Mouse (Mus musculus) G1E (cell line): ENCODE data around the gene Myh9.

ENCODE experiments used
- CTCF ChIP-seq: IDR thresholded peaks from 2 replicates; pipeline ENCODE4 v1.5.1; 2012; ENCODE audit warnings: low read depth, low read length, inconsistent platforms, mixed read lengths
- GATA1 ChIP-seq: IDR thresholded peaks from 2 replicates; pipeline ENCODE4 v1.6.1; 2012; ENCODE audit warnings: borderline replicate concordance, low read length, inconsistent platforms, mixed read lengths
- GATA2 ChIP-seq: IDR thresholded peaks from 2 replicates; pipeline ENCODE4 v1.6.1; 2012; ENCODE audit warnings: low read depth, low read length, inconsistent platforms, borderline replicate concordance
- POLR2AphosphoS5 ChIP-seq: IDR thresholded peaks from 2 replicates; pipeline ENCODE4 v1.6.1; 2012; ENCODE audit warnings: low read depth, low read length, inconsistent platforms; ENCODE audit not compliant: insufficient replicate concordance
- TAL1 ChIP-seq: conservative IDR thresholded peaks from 2 replicates; pipeline ENCODE4 v1.6.1; 2012; ENCODE audit warnings: low read depth, low read length, inconsistent platforms, mixed read lengths

GRCm38 (mm10) chr15:77847826-77848225 lies 5.9 kb upstream of the Myh9 start:
- TF ChIP-seq CTCF: no peak
- TF ChIP-seq POLR2AphosphoS5: no peak
- TF ChIP-seq GATA1: no peak
- TF ChIP-seq GATA2: no peak
- no peak for TF ChIP-seq TAL1
